Comparison of ENCODE assay signal across 8 mouse cellular contexts in the genomic region with DNA sequence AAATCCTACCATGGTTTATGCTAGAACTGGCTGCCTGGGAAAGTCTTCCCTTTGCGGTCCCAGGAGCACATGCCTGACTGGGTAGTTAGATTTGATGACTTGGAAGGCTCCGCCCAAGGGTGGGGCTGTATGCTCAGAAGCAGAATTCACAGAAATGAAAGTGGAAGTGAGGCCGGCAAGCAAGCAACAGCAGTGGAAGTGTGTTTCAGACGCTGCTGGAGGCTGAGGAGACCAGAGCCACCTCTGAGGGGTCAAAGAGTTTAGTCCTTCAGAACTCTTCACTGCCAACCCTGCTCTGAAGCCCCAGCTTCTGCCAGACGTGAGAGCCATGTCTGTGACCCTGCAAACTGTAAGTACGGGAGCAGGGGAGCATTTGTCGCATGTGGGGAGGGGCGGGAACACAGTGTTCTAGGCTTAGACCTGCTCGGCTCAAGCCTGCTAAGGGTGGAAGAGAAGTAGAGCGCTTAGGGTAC. TPM values are rescaled to one million over a fixed set of nuclear protein-coding genes. Genes with fewer than 3 reads are reported as not detected.
DNase-seq lines count a peak whose midpoint lies in the region; ATAC-seq lines count a peak whose summit lies in the region.

Ifi35 (plus strand) TSS at position 134 of the 473 bp plus-strand sequence.

- ATAC-seq in forebrain, embryonic 13.5 days: no peak
- no peak for ATAC-seq in hindbrain, embryonic 14.5 days (ENCODE audit: low FRiP score)
- ATAC-seq in liver, embryonic 11.5 days (replicated peaks; ENCODE audit: low FRiP score): peak; percentile 84
- no peak for ATAC-seq in neural tube, embryonic 12.5 days (ENCODE audit: low FRiP score, low read depth)

- intact Hi-C loops in left cerebral cortex, postnatal 25 days (cut with DNase I): no loop called here

- peaks cover 18% of the 10 kb centered on the region for H3K4me1 ChIP-seq in forebrain, embryonic 13.5 days
- H3K4me1 ChIP-seq in hindbrain, embryonic 14.5 days (replicated peaks; ENCODE audit: control insufficient read depth, insufficient read depth, low read length): peaks cover 10% of the 10 kb centered on the region
- H3K4me1 ChIP-seq in liver, embryonic 11.5 days (replicated peaks; ENCODE audit: control insufficient read depth, insufficient read depth, low read length): peaks cover 35% of the 10 kb centered on the region
- H3K4me1 ChIP-seq in neural tube, embryonic 12.5 days: peaks cover 14% of the 10 kb centered on the region

- 0 out of 2 replicates have a peak within 1 kb of the TSS, but pooled peaks have one; percentile 22 for H3K4me2 ChIP-seq in forebrain, embryonic 13.5 days
- peak within 1 kb of the TSS; percentile 21 for H3K4me2 ChIP-seq in hindbrain, embryonic 14.5 days (replicated peaks)
- H3K4me2 ChIP-seq in liver, embryonic 11.5 days: peak within 1 kb of the TSS; percentile 76
- H3K4me2 ChIP-seq in neural tube, embryonic 12.5 days (replicated peaks): peak within 1 kb of the TSS; percentile 30

- H3K27me3 ChIP-seq in forebrain, embryonic 13.5 days: no peaks in the 10 kb centered on the region
- no peaks in the 10 kb centered on the region for H3K27me3 ChIP-seq in hindbrain, embryonic 14.5 days (ENCODE audit: control insufficient read depth, insufficient read depth, low read length)
- H3K27me3 ChIP-seq in liver, embryonic 11.5 days (replicated peaks; ENCODE audit: control insufficient read depth, insufficient read depth, low read length): no peaks in the 10 kb centered on the region
- H3K27me3 ChIP-seq in neural tube, embryonic 12.5 days (replicated peaks): no peaks in the 10 kb centered on the region

- H3K9me3 ChIP-seq in forebrain, embryonic 13.5 days (replicated peaks): no peaks in the 10 kb centered on the region
- H3K9me3 ChIP-seq in hindbrain, embryonic 14.5 days (ENCODE audit: control insufficient read depth, low read length): no peaks in the 10 kb centered on the region
- no peaks in the 10 kb centered on the region for H3K9me3 ChIP-seq in liver, embryonic 11.5 days (ENCODE audit: control insufficient read depth, low read length)
- no peaks in the 10 kb centered on the region for H3K9me3 ChIP-seq in neural tube, embryonic 12.5 days

- H3K27ac ChIP-seq in forebrain, embryonic 13.5 days: no peak within 1 kb of the TSS
- no peak within 1 kb of the TSS for H3K27ac ChIP-seq in hindbrain, embryonic 14.5 days
- peak within 1 kb of the TSS; percentile 88 for H3K27ac ChIP-seq in liver, embryonic 11.5 days (ENCODE audit: low read depth, low read length)
- no peak within 1 kb of the TSS for H3K27ac ChIP-seq in neural tube, embryonic 12.5 days

- H3K9ac ChIP-seq in forebrain, embryonic 13.5 days: no peak within 1 kb of the TSS
- H3K9ac ChIP-seq in hindbrain, embryonic 14.5 days: no peak within 1 kb of the TSS
- peak within 1 kb of the TSS; percentile 76 for H3K9ac ChIP-seq in liver, embryonic 11.5 days (ENCODE audit: low read depth, low read length)
- H3K9ac ChIP-seq in neural tube, embryonic 12.5 days: no peak within 1 kb of the TSS

- H3K4me3 ChIP-seq in forebrain, embryonic 13.5 days: 0 out of 2 replicates have a peak within 1 kb of the TSS, but pooled peaks have one; percentile 10
- no peak within 1 kb of the TSS; the same call in 1 of the 2 replicates for H3K4me3 ChIP-seq in hindbrain, embryonic 14.5 days (replicated peaks; ENCODE audit: low read length)
- peak within 1 kb of the TSS; percentile 73 for H3K4me3 ChIP-seq in liver, embryonic 11.5 days (ENCODE audit: low read depth, low read length)
- 0 out of 2 replicates have a peak within 1 kb of the TSS, but pooled peaks have one; percentile 5 for H3K4me3 ChIP-seq in neural tube, embryonic 12.5 days

- WGBS in forebrain, embryonic 13.5 days: 44% methylated on average over 10 of the region's 10 CpGs
- WGBS in hindbrain, embryonic 14.5 days: 38% methylated on average over 10 of the region's 10 CpGs
- 15% methylated on average over 10 of the region's 10 CpGs for WGBS in liver, embryonic 11.5 days
- 34% methylated on average over 10 of the region's 10 CpGs for WGBS in neural tube, embryonic 12.5 days

- peak; percentile 48 to 64 for DNase-seq in CD8-positive naive resting alpha-beta T cell, adult 2 months (ENCODE audit: low read depth in 2 of 2, low spot score in 2 of 2)
- peak; percentile 88 to 95 for DNase-seq in adrenal gland, adult (ENCODE audit: inconsistent age in 2 of 2, low spot score in 1 of 2)
- DNase-seq in hindbrain, embryonic 14.5 days (ENCODE audit: low spot score): no peak
- peak; percentile 69 for DNase-seq in liver, embryonic 11.5 days (ENCODE audit: low spot score)
- peak; percentile 66 for DNase-seq in urinary bladder, postnatal 25 days (ENCODE audit: low spot score)
- no peak for DNase-seq in left cerebral cortex, postnatal 25 days (ENCODE audit: low spot score in 2 of 2)

- peaks cover 29% of the 10 kb centered on the region for H3K36me3 ChIP-seq in forebrain, embryonic 13.5 days (ENCODE audit: poor library complexity, severe bottlenecking)
- H3K36me3 ChIP-seq in hindbrain, embryonic 14.5 days (replicated peaks; ENCODE audit: control insufficient read depth, insufficient read depth): peaks cover 29% of the 10 kb centered on the region
- peaks cover 19% of the 10 kb centered on the region for H3K36me3 ChIP-seq in liver, embryonic 11.5 days (ENCODE audit: control insufficient read depth, insufficient read depth, low read length)
- peaks cover 26% of the 10 kb centered on the region for H3K36me3 ChIP-seq in neural tube, embryonic 12.5 days

RNA-seq across cellular contexts. Expression of gene Ifi35, which starts in this region (rescaled TPM):
- polyA plus RNA-seq in forebrain, embryonic 13.5 days (2015; fragmentation: Nextera tagmentation; extraction: Ambion mirVana): 2.3 and 2.5 TPM in 2 replicates
- 2.6 and 5.4 TPM in 2 replicates for polyA plus RNA-seq in hindbrain, embryonic 14.5 days (2014; fragmentation: Nextera tagmentation; extraction: Ambion mirVana)
- 31.2 and 34.6 TPM in 2 replicates for polyA plus RNA-seq in liver, embryonic 11.5 days (2014; fragmentation: Nextera tagmentation; extraction: Ambion mirVana)
- 3.4 and 4.3 TPM in 2 replicates for polyA plus RNA-seq in neural tube, embryonic 12.5 days (2016; fragmentation: Nextera tagmentation; extraction: Ambion mirVana)
- total RNA-seq in left cerebral cortex, postnatal 25 days (2021): 1 to 10 TPM; 2.0 to 2.4 TPM

Comparison
In these comparisons a context has a peak if more than half of its experiments do, and no peak if none do; other contexts are left out.
1. DNase-seq: peak in CD8-positive naive resting alpha-beta T cell, adult 2 months (2 of 2), adrenal gland, adult (2 of 2), liver, embryonic 11.5 days (single experiment) and urinary bladder, postnatal 25 days (single experiment); none in hindbrain, embryonic 14.5 days (single experiment) and left cerebral cortex, postnatal 25 days (0 of 2).
2. H3K4me2 ChIP-seq: peak in every context shown above with its lines; median percentile 76 in liver, embryonic 11.5 days; 30 in neural tube, embryonic 12.5 days; 22 in forebrain, embryonic 13.5 days; 21 in hindbrain, embryonic 14.5 days.